Mouse (Mus musculus) liver, embryonic 12.5 days (tissue): ENCODE results near the gene Tec. TPM values are rescaled to one million over a fixed set of nuclear protein-coding genes. Genes with fewer than 3 reads are reported as not detected.

Source experiments
- ATAC-seq: fragments of 200-750 bp; cut with Nextera tagmentation; 2 replicates; pipeline ENCODE4 v1.8.0; 2017; ENCODE audit warnings: moderate number of reproducible peaks, mild to moderate bottlenecking, moderate library complexity
- H3K27ac ChIP-seq: fragments of 300-500 bp; sonication (generic); 2 replicates; pipeline ENCODE4 v1.5.1; 2016; ENCODE audit warnings: mild to moderate bottlenecking
- H3K27me3 ChIP-seq: fragments of 300-500 bp; sonication (generic); replicated peaks from 2 replicates; pipeline ENCODE4 v1.6.1; 2016; ENCODE audit warnings: mild to moderate bottlenecking, moderate library complexity
- H3K36me3 ChIP-seq: fragments of 300-500 bp; sonication (generic); 2 replicates; pipeline ENCODE4 v1.6.1; 2016; ENCODE audit warnings: mild to moderate bottlenecking, moderate library complexity
- H3K4me1 ChIP-seq: fragments of 300-500 bp; sonication (generic); 2 replicates; pipeline ENCODE4 v1.6.1; 2016
- H3K4me2 ChIP-seq: fragments of 300-500 bp; sonication (generic); 2 replicates; pipeline ENCODE4 v1.6.1; 2016; ENCODE audit warnings: mild to moderate bottlenecking, moderate library complexity
- H3K4me3 ChIP-seq: fragments of 300-500 bp; sonication (generic); 2 replicates; pipeline ENCODE4 v1.5.1; 2016; ENCODE audit warnings: mild to moderate bottlenecking, moderate library complexity
- H3K9ac ChIP-seq: fragments of 300-500 bp; sonication (generic); 2 replicates; pipeline ENCODE4 v1.6.1; 2016; ENCODE audit warnings: mild to moderate bottlenecking, moderate library complexity
- H3K9me3 ChIP-seq: fragments of 300-500 bp; sonication (generic); replicated peaks from 2 replicates; pipeline ENCODE4 v1.6.1; 2016; ENCODE audit warnings: mild to moderate bottlenecking, moderate library complexity
- WGBS: fragments of 180-500 bp; shearing (Covaris S2); methylation state at CpG from one replicate; pipeline ENCODE4 v1.1.7; 2016; ENCODE audit not compliant: insufficient replicate concordance; 5-methylcytosine and 5-hydroxymethylcytosine counted together
- polyA plus RNA-seq: library from polyadenylated mRNA; unstranded; fragments of >200 nt; fragmentation: Nextera tagmentation; extraction: Ambion mirVana; gene quantifications from 2 replicates; pipeline ENCODE4 v1.2.1, GENCODE M21; 2016

The Tec gene
- polyA plus RNA-seq, 1 experiment from 2014 or later, result 7.3 TPM

DNA sequence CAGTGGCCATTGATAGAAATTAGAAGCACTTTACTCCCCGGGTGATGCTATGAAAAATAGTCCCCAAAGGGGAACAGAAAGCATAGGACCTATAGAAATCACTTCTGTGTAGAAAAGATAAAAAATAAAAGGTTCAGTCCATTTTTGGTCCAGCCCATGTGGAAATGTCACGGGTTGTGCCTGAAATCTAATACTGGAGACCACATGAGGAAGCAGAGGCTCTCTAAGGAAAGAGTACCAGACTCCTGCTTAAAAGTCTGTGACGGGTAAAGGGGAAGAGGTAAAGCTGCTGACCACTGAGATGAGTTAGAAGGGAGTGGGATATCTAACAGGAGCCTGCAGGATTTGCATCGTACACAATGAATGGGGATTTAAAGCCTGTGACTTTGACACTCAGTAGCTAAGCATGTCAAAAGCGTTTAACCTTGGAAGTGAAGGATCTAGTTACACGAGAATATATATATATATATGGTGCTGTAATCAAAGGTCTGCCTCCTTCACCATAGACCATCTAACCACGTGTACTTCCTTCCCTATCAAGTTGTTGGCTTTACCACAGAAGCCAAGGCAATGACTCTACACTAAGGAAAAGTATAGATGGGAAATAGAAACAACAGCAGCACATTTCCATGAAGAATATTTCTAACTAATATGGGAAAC is 6.4 kb downstream of the Tec start:
- Histone ChIP-seq H3K27ac (no peak overlapping the region), H3K4me3 (no peak overlapping the region), H3K9me3 (no peaks in the 10 kb centered on the region), H3K27me3 (peaks cover 17% of the 10 kb centered on the region), H3K4me2 (no peak overlapping the region), H3K4me1 (peaks cover 28% of the 10 kb centered on the region), H3K36me3 (no peaks in the 10 kb centered on the region), H3K9ac (no peak overlapping the region)
- no peak for ATAC-seq
- 37% methylated on average over 7 of the region's 7 CpGs for WGBS

DNA sequence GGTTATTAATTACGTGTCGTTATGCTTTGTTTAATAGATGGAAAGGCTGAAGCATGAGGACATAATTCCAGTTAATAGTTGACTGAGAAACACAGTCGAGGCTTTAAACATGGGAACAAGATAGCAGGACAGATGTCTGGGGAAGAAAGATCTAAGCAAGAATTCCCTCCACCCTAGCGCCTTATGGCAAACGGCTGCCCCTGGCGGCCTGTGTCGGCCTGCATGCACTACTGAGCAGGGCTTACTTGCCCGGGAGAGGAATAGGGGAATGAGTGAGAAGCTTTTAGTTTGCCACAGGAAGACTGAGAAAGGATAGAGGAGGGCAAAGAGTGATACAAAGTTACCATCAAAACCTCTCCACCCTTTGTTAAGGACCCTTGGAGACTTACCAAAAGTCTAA is 7.4 kb downstream of the Tec start:
- Histone ChIP-seq H3K4me1 (peaks cover 20% of the 10 kb centered on the region; the same call in 1 of the 2 replicates), H3K27ac (no peak overlapping the region), H3K36me3 (no peaks in the 10 kb centered on the region), H3K9me3 (no peaks in the 10 kb centered on the region), H3K4me2 (no peak overlapping the region), H3K9ac (no peak overlapping the region), H3K4me3 (no peak overlapping the region), H3K27me3 (peaks cover 7% of the 10 kb centered on the region)
- WGBS, result 71% methylated on average over 8 of the region's 8 CpGs
- no peak for ATAC-seq

DNA sequence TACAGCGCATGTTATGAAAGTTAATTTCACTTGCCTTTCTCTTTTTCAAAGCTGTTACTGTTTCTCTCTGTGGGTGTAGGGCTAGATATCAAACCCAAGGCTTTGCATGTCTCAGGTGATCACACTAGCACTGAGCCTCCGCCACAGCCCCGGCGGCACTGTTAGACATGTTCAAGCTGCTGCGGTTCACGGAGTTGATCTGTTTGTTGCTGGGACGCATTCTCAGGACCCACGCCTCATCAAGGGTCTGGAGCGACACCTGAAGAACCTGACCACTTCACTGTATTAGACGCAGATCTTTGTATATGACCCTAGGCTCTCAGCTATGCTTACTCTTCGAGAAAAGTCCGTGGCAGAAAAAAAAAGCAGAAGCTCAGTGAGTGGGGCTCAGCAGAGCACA is 10.0 kb downstream of the Tec start:
- H3K36me3 ChIP-seq, result no peaks in the 10 kb centered on the region
- no peak overlapping the region for H3K4me2 ChIP-seq
- H3K9me3 ChIP-seq, result no peaks in the 10 kb centered on the region
- no peak for ATAC-seq
- no peak overlapping the region for H3K9ac ChIP-seq
- no peak overlapping the region for H3K4me3 ChIP-seq
- no peaks in the 10 kb centered on the region for H3K27me3 ChIP-seq
- H3K4me1 ChIP-seq, result peaks cover 14% of the 10 kb centered on the region; the same call in 1 of the 2 replicates
- 76% methylated on average over 12 of the region's 12 CpGs for WGBS
- H3K27ac ChIP-seq, result no peak overlapping the region

DNA sequence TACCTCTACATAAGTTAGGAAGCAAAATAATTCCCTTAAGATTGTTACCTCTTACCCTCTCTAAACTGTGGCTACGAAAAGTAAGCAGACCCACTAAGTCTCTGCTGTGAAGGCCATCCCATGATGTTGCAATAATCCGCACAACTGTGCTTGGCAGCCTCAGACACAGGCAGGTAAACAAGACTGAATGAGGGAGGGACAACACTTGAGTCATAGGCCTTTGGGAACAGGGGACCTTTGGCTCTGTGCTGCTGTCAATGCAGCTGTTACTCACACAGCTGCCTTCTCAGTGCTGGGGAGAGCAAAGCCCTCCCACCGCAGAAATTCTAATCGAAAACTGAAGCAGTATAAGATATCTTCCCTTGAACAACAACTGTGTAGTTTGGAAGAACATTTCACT is 10.5 kb downstream of the Tec start:
- H3K4me3 ChIP-seq, result no peak overlapping the region
- 66% methylated on average over 4 of the region's 4 CpGs for WGBS
- H3K27me3 ChIP-seq, result no peaks in the 10 kb centered on the region
- H3K36me3 ChIP-seq, result no peaks in the 10 kb centered on the region
- peaks cover 14% of the 10 kb centered on the region; the same call in 1 of the 2 replicates for H3K4me1 ChIP-seq
- no peak overlapping the region for H3K27ac ChIP-seq
- H3K4me2 ChIP-seq, result no peak overlapping the region
- ATAC-seq, result peak; percentile 58
- H3K9ac ChIP-seq, result no peak overlapping the region
- no peaks in the 10 kb centered on the region for H3K9me3 ChIP-seq

DNA sequence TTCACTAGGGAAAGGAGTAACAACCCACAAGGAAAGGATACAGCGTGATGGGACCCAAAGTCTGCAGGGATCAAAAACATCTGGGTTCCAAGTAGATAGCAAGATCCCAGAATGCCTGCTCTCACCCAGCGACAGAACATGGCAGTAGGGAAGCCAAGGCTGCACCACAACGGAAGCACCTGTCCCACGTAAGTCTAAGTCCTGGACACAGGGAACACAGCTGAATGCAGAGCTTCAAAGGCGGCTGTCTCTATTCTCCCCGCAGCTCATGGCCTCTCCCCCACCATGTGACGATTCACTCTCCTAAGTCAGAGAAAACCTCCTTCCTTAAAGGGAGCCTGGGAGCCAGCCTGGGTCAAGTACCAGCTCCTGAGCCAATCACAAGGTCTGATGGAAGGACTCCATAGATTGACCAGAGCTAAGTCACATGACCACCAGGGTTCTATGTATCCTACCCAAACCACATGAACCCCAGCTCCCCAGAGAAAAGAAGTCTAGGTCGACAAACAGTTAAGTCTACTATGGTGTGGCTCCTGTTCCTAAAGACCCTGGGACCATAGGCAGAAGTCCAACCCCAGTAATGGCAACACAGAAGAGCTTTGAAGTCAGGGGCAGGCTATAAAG is 11.9 kb downstream of the Tec start:
- no peaks in the 10 kb centered on the region for H3K27me3 ChIP-seq
- WGBS, result 73% methylated on average over 8 of the region's 8 CpGs
- H3K4me3 ChIP-seq, result no peak overlapping the region
- no peak overlapping the region for H3K27ac ChIP-seq
- peaks cover 26% of the 10 kb centered on the region for H3K4me1 ChIP-seq
- no peaks in the 10 kb centered on the region for H3K36me3 ChIP-seq
- H3K9me3 ChIP-seq, result no peaks in the 10 kb centered on the region
- no peak for ATAC-seq
- no peak overlapping the region for H3K9ac ChIP-seq
- no peak overlapping the region for H3K4me2 ChIP-seq

DNA sequence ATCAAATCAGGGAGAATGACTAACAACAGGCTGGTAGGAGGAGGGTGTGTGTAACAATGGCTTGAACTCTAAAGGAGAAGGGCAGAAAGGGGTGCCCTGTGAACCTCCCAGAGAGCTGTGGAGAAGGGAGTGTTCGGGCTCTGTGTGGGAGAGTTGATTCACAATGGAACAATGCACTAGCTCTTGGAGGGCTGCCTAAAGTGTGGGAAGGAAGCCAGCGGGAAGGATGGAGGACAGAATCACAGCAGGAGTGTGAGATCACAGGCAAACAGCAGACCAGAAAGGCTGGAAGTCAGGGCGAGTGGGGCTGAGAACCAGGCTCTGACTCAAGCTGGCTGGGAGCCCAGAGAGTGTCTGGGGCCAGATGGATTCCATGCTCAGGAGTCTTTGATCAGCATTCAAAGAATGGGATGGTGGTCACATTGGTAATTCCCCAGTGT is 12.6 kb downstream of the Tec start:
- Histone ChIP-seq H3K4me2 (no peak overlapping the region), H3K27ac (no peak overlapping the region), H3K9me3 (no peaks in the 10 kb centered on the region), H3K4me1 (peaks cover 33% of the 10 kb centered on the region), H3K36me3 (no peaks in the 10 kb centered on the region), H3K4me3 (no peak overlapping the region), H3K27me3 (no peaks in the 10 kb centered on the region), H3K9ac (no peak overlapping the region)
- ATAC-seq, result no peak
- WGBS, result 53% methylated on average over 3 of the region's 3 CpGs

DNA sequence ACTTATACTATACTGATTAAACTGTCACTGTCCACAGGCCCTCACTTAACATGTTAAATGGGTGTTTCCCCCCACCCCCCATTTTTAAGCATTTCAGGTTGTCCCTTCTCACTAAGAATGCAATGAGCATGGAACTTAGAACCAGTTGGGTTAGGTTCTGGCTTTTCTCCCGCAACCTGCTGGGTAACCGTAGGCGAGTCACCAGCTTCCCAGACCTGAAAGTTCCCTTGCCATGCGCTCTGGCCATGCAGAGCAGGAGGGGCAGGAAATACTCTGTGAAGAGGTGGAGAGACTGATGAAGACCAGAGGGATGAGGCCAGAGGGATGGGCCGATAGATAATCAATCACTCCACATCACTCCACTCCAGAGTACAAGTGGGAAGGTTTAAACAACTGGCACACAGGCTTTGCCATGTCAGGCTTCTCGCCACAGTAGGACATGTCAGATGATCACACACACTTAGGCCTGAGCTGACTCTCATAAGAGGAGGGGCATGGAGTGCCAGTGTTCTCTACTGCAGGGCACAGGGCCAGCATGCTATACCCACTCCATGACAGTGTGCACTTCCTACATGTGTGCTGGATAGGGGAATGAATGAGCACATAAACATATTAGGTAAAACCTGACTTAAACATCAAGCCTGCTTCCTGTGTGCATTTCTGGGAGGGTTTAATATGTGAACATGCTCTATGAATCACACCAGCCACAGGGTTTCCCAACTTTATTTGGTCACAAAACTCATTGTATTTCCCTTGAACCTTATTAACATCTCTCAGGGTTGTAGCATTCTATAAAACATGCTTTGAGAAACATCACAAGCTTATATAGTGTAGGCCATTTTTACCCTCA is 13.9 kb downstream of the Tec start:
- Histone ChIP-seq H3K27me3 (no peaks in the 10 kb centered on the region), H3K9me3 (no peaks in the 10 kb centered on the region), H3K4me3 (no peak overlapping the region), H3K4me2 (no peak overlapping the region), H3K27ac (no peak overlapping the region), H3K4me1 (peaks cover 36% of the 10 kb centered on the region), H3K36me3 (no peaks in the 10 kb centered on the region), H3K9ac (no peak overlapping the region)
- no peak for ATAC-seq
- WGBS, result 63% methylated on average over 6 of the region's 6 CpGs

DNA sequence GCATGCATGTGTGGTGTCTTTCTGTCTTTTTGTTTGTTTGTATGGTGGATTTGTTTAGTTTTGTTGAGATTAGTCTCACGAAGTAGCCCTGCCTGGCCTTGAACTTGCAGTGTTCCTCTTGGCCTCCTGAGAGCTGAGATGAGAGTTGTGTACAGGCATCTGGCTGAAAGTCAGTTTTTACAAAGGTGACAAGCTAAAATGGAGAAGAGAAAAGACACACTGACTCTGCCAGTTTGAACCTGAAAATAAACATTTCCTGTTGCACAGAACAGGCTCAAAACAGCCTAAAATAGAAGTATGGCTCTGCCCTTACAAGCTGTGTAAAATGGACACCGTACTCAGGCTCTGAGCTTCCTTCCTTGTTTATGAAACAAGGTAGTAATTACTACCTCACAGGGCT is 14.9 kb downstream of the Tec start:
- Histone ChIP-seq H3K27ac (no peak overlapping the region), H3K4me1 (peaks cover 38% of the 10 kb centered on the region), H3K4me2 (no peak overlapping the region), H3K9me3 (no peaks in the 10 kb centered on the region), H3K9ac (no peak overlapping the region), H3K27me3 (no peaks in the 10 kb centered on the region), H3K4me3 (no peak overlapping the region), H3K36me3 (no peaks in the 10 kb centered on the region)
- WGBS, result 41% methylated on average over 2 of the region's 2 CpGs
- ATAC-seq, result no peak

DNA sequence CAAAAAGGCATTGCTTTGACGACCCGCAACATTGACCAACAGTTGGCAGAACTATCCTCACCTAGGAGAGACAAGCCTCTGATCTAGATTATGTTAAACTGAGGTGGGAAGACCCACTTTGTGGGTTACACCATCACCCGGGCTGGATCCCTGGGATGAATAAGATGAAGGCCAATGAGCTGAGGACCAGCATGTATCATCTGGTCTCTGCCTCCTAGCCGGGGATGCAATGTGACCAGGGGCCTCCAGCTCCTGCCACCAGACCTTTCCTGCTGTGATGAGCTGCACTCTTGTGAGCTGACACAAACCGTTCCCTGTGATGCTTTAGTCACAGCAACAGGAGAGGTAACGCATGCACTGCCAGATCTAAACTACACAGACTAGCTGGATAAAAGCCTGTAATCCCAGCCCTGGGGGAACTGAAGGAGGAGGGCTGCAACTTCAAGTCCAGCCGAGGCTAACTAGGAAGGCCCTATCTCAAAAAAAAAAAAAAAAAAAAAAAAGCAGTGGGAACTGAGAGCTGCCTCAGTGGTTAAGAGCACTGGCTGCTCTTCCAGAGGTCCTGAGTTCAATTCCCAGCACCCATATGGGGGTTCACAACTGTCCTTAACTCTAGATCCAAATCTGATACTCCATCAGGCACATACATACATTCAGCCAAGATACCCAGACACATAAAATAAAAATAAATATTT is 15.8 kb downstream of the Tec start:
- Histone ChIP-seq H3K9ac (no peak overlapping the region), H3K27me3 (no peaks in the 10 kb centered on the region), H3K4me3 (no peak overlapping the region), H3K9me3 (no peaks in the 10 kb centered on the region), H3K4me1 (peaks cover 35% of the 10 kb centered on the region), H3K27ac (no peak overlapping the region), H3K4me2 (no peak overlapping the region), H3K36me3 (no peaks in the 10 kb centered on the region)
- 44% methylated on average over 7 of the region's 7 CpGs for WGBS
- ATAC-seq, result no peak

DNA sequence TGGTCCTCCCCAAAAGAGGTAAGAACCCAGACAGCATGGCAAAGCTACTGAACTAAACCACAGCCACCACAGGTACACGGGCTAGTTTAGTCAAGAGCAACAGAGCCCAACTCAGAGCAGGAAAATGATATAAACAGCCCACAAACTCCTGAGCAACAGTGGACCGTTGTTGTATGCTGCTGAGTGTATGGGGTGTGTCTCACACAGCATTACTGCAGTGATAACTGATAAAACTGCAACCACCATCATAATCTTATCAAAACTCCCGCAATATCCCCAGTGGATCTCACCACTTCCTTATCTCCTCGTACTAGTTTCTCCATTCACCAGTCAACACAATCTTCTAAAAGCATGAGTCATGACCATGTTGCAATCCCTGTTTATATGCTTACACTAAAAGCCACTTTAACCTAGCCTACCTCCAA is 16.6 kb downstream of the Tec start:
- Histone ChIP-seq H3K36me3 (no peaks in the 10 kb centered on the region), H3K4me2 (peak overlapping the region; percentile 29), H3K27ac (no peak overlapping the region), H3K9ac (no peak overlapping the region), H3K27me3 (no peaks in the 10 kb centered on the region), H3K4me1 (peaks cover 33% of the 10 kb centered on the region), H3K4me3 (no peak overlapping the region), H3K9me3 (no peaks in the 10 kb centered on the region)
- WGBS, result 9% methylated on average over 4 of the region's 4 CpGs
- peak; percentile 80 for ATAC-seq

DNA sequence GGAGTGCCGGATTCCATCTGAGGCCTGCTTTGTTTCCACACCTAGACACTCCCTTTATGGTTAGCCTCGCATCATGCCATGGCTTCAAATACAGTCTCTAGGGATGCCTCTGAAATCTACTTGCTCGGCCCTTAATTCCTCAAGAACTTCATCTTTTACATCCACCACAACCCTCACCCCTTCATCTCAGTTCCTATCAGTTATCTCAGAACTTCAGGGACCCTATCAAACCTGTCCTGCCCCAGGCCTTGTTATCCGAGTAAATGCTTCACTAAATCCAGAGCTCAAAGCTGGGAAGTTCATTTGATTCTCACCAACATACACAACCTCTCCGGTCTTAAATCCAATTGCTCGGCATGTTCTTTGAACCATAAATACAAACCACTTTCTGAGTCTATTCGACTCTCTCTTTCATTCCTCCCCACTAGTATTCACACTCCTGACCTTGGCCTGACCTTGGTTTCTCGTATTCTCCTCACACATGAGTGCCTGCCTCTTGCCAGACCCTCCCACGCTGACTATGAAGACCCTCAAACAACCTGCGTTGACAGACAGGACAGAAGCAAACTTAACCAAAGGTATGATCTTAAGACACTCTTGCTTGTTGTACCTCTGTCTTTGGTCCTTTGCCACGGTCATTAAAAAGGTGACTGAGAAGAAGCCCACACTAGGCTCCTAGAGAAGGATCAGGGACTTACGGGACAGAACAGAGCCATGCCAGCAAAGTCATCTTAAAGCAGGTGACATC is 17.2 kb downstream of the Tec start:
- peak overlapping the region; percentile 29 for H3K4me2 ChIP-seq
- H3K36me3 ChIP-seq, result no peaks in the 10 kb centered on the region
- no peak for ATAC-seq
- no peaks in the 10 kb centered on the region for H3K9me3 ChIP-seq
- H3K27me3 ChIP-seq, result no peaks in the 10 kb centered on the region
- WGBS, result 61% methylated on average over 12 of the region's 12 CpGs
- peaks cover 33% of the 10 kb centered on the region for H3K4me1 ChIP-seq
- H3K4me3 ChIP-seq, result no peak overlapping the region
- no peak overlapping the region for H3K27ac ChIP-seq
- H3K9ac ChIP-seq, result no peak overlapping the region; the same call in 1 of the 2 replicates
